1 mouse cellular context compared by ENCODE assay signal in genomic region chr13:74735834-74736233, GRCm38 (mm10).
TF ChIP-seq lines count a peak whose summit lies in the region.

No protein-coding gene starts in this region.

TF ChIP-seq in MEL, 35 proteins besides CTCF, POLR2A, EP300 and RAD21 (continued from another document):
- no peak for TF ChIP-seq ZMIZ1 (IDR thresholded peaks at IDR 0.05; ENCODE audit: low read depth, low read length)
- 0 out of 2 replicates have a peak, but pooled peaks have one; percentile 25 for TF ChIP-seq ETS1 (IDR thresholded peaks at IDR 0.05; ENCODE audit: low read depth, low read length)
- 0 out of 2 replicates have a peak, but pooled peaks have one; percentile 23 for TF ChIP-seq HCFC1 (IDR thresholded peaks at IDR 0.05; ENCODE audit: low read depth, low read length)
- no peak for TF ChIP-seq POLR2AphosphoS5 (IDR thresholded peaks at IDR 0.05; ENCODE audit: borderline replicate concordance, low read depth, low read length)
- TF ChIP-seq ZC3H11A (IDR thresholded peaks at IDR 0.05; ENCODE audit: low read depth, low read length), result no peak
- peak; percentile 90 for TF ChIP-seq BHLHE40 (IDR thresholded peaks at IDR 0.05; ENCODE audit: borderline replicate concordance, low read depth, low read length)
- no peak for TF ChIP-seq MXI1 (IDR thresholded peaks at IDR 0.05; ENCODE audit: low read depth, low read length)
- peak; percentile 67 for TF ChIP-seq GATA1 (IDR thresholded peaks at IDR 0.05; ENCODE audit: low read depth, low read length)
- TF ChIP-seq USF2 (IDR thresholded peaks at IDR 0.05; ENCODE audit: borderline replicate concordance in 1 of 2, insufficient read depth in 1 of 2, low read depth in 1 of 2, low read length in 2 of 2), result no peak
- TF ChIP-seq TAL1 (IDR thresholded peaks at IDR 0.05; ENCODE audit: low read length), result peak; percentile 16; the same call in 1 of the 2 replicates
- TF ChIP-seq CHD1 (IDR thresholded peaks at IDR 0.05; ENCODE audit: low read depth, low read length), result no peak
- no peak; the same call in 1 of the 2 replicates for TF ChIP-seq TCF12 (IDR thresholded peaks at IDR 0.05; ENCODE audit: low read depth, low read length)
- no peak for TF ChIP-seq MAFK (IDR thresholded peaks at IDR 0.05; ENCODE audit: borderline replicate concordance, low read depth, low read length)
- no peak for TF ChIP-seq GABPA (IDR thresholded peaks at IDR 0.05; ENCODE audit: low read depth, low read length)
- no peak for TF ChIP-seq ZKSCAN1 (IDR thresholded peaks at IDR 0.05; ENCODE audit: low read depth, low read length)
- TF ChIP-seq MYC (IDR thresholded peaks at IDR 0.05; ENCODE audit: low read depth, low read length), result peak; percentile 48; the same call in 1 of the 2 replicates
- TF ChIP-seq RCOR1 (IDR thresholded peaks at IDR 0.05; ENCODE audit: low read depth, low read length), result peak; percentile 68
- TF ChIP-seq NELFE (IDR thresholded peaks at IDR 0.05; ENCODE audit: low read depth, low read length), result no peak
- TF ChIP-seq SMC3 (IDR thresholded peaks at IDR 0.05; ENCODE audit: low read depth, low read length), result no peak
